Mouse (Mus musculus) myocyte (in vitro differentiated cells): ENCODE data around the gene Ghrhr. TPM values are rescaled to one million over a fixed set of nuclear protein-coding genes. Genes with fewer than 3 reads are reported as not detected.

Experiments
- H3K27me3 ChIP-seq: one replicate; pipeline ENCODE4 v1.6.1; 2011; ENCODE audit not compliant: control insufficient read depth, insufficient read depth, insufficient read length
- H3K36me3 ChIP-seq: one replicate; pipeline ENCODE4 v1.6.1; 2011; ENCODE audit not compliant: control insufficient read depth, insufficient read depth
- H3K4me2 ChIP-seq: one replicate; pipeline ENCODE4 v1.6.1; 2011; ENCODE audit warnings: low read depth, control low read depth
- H3K4me3 ChIP-seq: one replicate; pipeline ENCODE4 v1.5.1; 2011; ENCODE audit warnings: mild to moderate bottlenecking, control low read depth, moderate library complexity
- H3K79me2 ChIP-seq: one replicate; pipeline ENCODE4 v1.6.1; 2011; ENCODE audit not compliant: control insufficient read depth, insufficient read depth
- H3ac ChIP-seq: one replicate; pipeline ENCODE4 v1.6.1; 2011; ENCODE audit not compliant: control insufficient read depth, insufficient read length
- CEBPB ChIP-seq: IDR thresholded peaks from 2 replicates; pipeline ENCODE4 v1.6.1; 2011; ENCODE audit warnings: mild to moderate bottlenecking, moderate library complexity; ENCODE audit not compliant: poor library complexity, insufficient read depth, severe bottlenecking
- E2F4 ChIP-seq: IDR thresholded peaks from one replicate; pipeline ENCODE4 v1.6.1; 2011; ENCODE audit warnings: mild to moderate bottlenecking, control low read depth, moderate library complexity; ENCODE audit not compliant: insufficient read depth
- MAX ChIP-seq: IDR thresholded peaks from one replicate; pipeline ENCODE4 v1.6.1; 2011; ENCODE audit warnings: low read depth, mild to moderate bottlenecking, control low read depth
- MYOD1 ChIP-seq, 3 experiments: IDR thresholded peaks; one replicate each; pipeline ENCODE4 v1.6.1; 2011; ENCODE audit warnings: control low read depth in 2 of 3, low read depth in 2 of 3, mild to moderate bottlenecking in 2 of 3, moderate library complexity in 1 of 3; ENCODE audit not compliant: insufficient read length in 2 of 3, control insufficient read depth in 1 of 3
- MYOG ChIP-seq, 3 experiments: IDR thresholded peaks; one replicate each; pipeline ENCODE4 v1.6.1; 2011; ENCODE audit warnings: control low read depth in 2 of 3, low read depth in 2 of 3, mild to moderate bottlenecking in 2 of 3; ENCODE audit not compliant: insufficient read length in 2 of 3, control insufficient read depth in 1 of 3, insufficient read depth in 1 of 3
- POLR2A ChIP-seq: IDR thresholded peaks from one replicate; pipeline ENCODE4 v1.6.1; 2011; ENCODE audit warnings: low read depth, mild to moderate bottlenecking, control low read depth, moderate library complexity; ENCODE audit not compliant: insufficient read length
- POLR2AphosphoS2 ChIP-seq: IDR thresholded peaks from one replicate; pipeline ENCODE4 v1.6.1; 2011; ENCODE audit warnings: low read depth, control low read depth; ENCODE audit not compliant: insufficient read length
- REST ChIP-seq: IDR thresholded peaks from one replicate; pipeline ENCODE4 v1.6.1; 2011; ENCODE audit warnings: mild to moderate bottlenecking, control low read depth, moderate library complexity; ENCODE audit not compliant: insufficient read depth, insufficient read length
- SRF ChIP-seq: IDR thresholded peaks from one replicate; pipeline ENCODE4 v1.6.1; 2011; ENCODE audit warnings: low read depth; ENCODE audit not compliant: control insufficient read depth, insufficient read length
- TCF12 ChIP-seq: IDR thresholded peaks from one replicate; pipeline ENCODE4 v1.6.1; 2011; ENCODE audit warnings: mild to moderate bottlenecking, control low read depth; ENCODE audit not compliant: poor library complexity, insufficient read depth, severe bottlenecking
- TCF3 ChIP-seq: IDR thresholded peaks from one replicate; pipeline ENCODE4 v1.6.1; 2011; ENCODE audit warnings: low read depth, control low read depth; ENCODE audit not compliant: insufficient read length
- USF1 ChIP-seq: IDR thresholded peaks from one replicate; pipeline ENCODE4 v1.6.1; 2011; ENCODE audit warnings: low read depth, mild to moderate bottlenecking, control low read depth, moderate library complexity
- polyA plus RNA-seq: library from polyadenylated mRNA; unstranded; fragments of >200 nt; fragmentation: generic; extraction: Trizol; gene quantifications from one replicate; pipeline ENCODE4 v1.2.1, GENCODE M21; 2012; ENCODE audit warnings: missing spikeins

Ghrhr gene
- polyA plus RNA-seq, 1 experiment, result not detected

DNA sequence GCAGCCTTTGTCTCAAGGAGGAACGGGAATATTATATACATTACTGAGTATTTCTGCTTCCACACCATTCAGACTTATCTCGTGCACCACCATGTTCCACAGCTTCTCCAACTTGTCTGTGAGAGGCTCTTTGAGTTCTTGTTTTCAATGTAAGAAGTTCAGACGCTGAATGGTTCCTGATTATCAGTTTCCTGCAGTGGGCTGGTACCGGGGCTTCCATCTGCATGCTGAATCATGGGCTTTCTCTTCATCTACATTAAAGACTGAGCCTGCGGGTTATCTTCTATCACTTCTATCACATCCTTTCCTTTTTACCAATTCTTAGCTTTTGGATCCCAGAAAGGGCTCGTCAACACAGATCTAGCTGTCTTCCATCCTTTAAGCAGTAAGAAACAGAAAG, 5.3 kb upstream of the Ghrhr start:
- Histone ChIP-seq H3ac (no peak overlapping the region), H3K4me2 (no peak overlapping the region), H3K79me2 (no peaks in the 10 kb centered on the region), H3K27me3 (no peaks in the 10 kb centered on the region), H3K36me3 (no peaks in the 10 kb centered on the region), H3K4me3 (no peak overlapping the region)
- TF ChIP-seq MYOD1 (IDR thresholded peaks at IDR 0.05; ENCODE audit: control insufficient read depth in 1 of 3, insufficient read length in 2 of 3, low read depth in 2 of 3) (no peak), USF1 (no peak), SRF (no peak), REST (no peak), POLR2AphosphoS2 (no peak), MAX (no peak), TCF3 (no peak), POLR2A (no peak), MYOG (IDR thresholded peaks at IDR 0.05; ENCODE audit: control insufficient read depth in 1 of 3, insufficient read depth in 1 of 3, insufficient read length in 2 of 3, low read depth in 2 of 3) (no peak), CEBPB (no peak), E2F4 (no peak)

DNA sequence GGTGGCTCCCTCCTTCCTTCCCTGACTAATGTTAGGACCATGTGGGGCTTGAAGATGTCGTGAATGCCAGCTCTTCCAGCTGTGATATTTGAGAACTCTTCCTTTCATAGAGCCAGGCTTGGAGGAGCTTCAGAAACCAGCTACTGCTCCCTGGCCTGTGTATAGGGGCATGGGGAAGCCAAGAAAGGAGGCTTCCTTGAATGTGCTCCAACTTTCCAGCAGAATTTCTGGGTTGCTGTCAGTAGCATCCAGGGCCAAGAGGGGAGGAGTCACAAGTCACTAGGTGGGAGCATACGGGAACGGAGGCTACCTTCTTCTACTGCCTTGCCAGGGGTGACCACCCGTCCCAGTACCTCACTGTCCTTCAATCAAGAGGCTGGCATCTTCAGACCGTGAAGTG, 416 bp downstream of the Ghrhr start:
- Histone ChIP-seq H3K27me3 (peaks cover 8% of the 10 kb centered on the region), H3ac (no peak overlapping the region), H3K4me3 (no peak overlapping the region), H3K79me2 (no peaks in the 10 kb centered on the region), H3K36me3 (no peaks in the 10 kb centered on the region), H3K4me2 (no peak overlapping the region)
- TF ChIP-seq MYOG (IDR thresholded peaks at IDR 0.05; ENCODE audit: control insufficient read depth in 1 of 3, insufficient read depth in 1 of 3, insufficient read length in 2 of 3, low read depth in 2 of 3), result no peak
- no peak for TF ChIP-seq POLR2A
- no peak for TF ChIP-seq REST
- no peak for TF ChIP-seq SRF

DNA sequence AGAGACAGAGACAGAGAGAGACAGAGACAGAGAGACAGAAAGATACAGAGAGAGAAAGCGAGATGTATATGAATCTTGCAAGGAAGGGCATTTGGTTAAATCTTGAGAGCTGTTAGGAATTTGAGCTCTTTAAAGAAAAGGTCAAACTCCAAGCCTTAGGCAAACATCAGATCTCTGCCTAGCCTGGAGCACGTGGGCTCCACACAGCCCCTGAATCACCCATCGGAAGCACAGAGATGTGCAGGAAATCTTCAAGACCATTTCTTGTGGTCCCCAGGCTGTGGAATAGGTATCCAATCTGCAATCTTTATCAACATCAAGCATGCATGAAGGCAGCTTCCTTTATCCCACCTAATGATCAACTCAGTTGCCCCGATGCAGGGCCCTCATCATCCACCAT, 1.4 kb downstream of the Ghrhr start:
- Histone ChIP-seq H3K4me2 (no peak overlapping the region), H3K36me3 (no peaks in the 10 kb centered on the region), H3K27me3 (peaks cover 8% of the 10 kb centered on the region), H3K79me2 (no peaks in the 10 kb centered on the region), H3K4me3 (no peak overlapping the region), H3ac (no peak overlapping the region)
- TF ChIP-seq TCF12, result no peak
- no peak for TF ChIP-seq REST
- TF ChIP-seq POLR2A, result no peak
- no peak for TF ChIP-seq TCF3
- no peak for TF ChIP-seq MAX
- TF ChIP-seq E2F4, result no peak

DNA sequence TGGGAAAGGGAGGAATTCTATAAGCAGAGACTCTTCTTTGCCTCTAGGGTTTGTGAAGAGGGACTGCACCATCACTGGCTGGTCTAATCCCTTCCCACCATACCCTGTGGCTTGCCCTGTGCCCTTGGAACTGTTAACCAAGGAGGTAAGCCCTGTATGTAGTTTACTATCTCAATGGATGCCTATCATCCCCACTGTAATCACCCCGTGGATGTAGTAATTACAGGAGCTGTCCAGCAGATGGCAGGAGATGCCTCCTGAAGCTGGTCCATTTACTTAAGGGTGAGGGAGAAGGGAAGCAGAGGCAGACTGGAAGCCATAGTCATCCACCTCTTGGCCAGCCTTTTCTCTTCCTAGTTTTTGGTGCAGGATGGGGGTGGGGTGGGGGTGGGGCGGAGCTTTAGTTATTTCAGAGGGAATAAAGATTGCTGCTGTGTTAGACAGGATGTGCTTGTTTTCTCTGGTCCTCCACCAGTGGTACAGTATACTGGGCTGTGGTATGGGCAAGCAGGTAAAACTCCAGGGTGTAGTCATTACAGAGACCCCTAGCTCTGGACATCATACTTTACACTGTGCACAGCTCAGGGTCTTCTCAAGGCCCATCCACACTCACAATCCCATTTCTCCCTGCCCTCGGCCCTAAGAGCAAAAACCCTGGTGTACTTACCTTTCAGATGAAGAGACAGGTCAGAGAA, 3.7 kb downstream of the Ghrhr start:
- Histone ChIP-seq H3K4me2 (no peak overlapping the region), H3K27me3 (peaks cover 8% of the 10 kb centered on the region), H3K4me3 (no peak overlapping the region), H3ac (no peak overlapping the region), H3K79me2 (no peaks in the 10 kb centered on the region), H3K36me3 (no peaks in the 10 kb centered on the region)
- no peak for TF ChIP-seq POLR2AphosphoS2
- no peak for TF ChIP-seq MYOD1 (IDR thresholded peaks at IDR 0.05; ENCODE audit: control insufficient read depth in 1 of 3, insufficient read length in 2 of 3, low read depth in 2 of 3)
- no peak for TF ChIP-seq SRF
- no peak for TF ChIP-seq CEBPB
- no peak for TF ChIP-seq MYOG (IDR thresholded peaks at IDR 0.05; ENCODE audit: control insufficient read depth in 1 of 3, insufficient read depth in 1 of 3, insufficient read length in 2 of 3, low read depth in 2 of 3)
- TF ChIP-seq POLR2A, result no peak
- no peak for TF ChIP-seq TCF12
- no peak for TF ChIP-seq REST
- TF ChIP-seq TCF3, result no peak
- TF ChIP-seq MAX, result no peak
- TF ChIP-seq E2F4, result no peak
- TF ChIP-seq USF1, result no peak

DNA sequence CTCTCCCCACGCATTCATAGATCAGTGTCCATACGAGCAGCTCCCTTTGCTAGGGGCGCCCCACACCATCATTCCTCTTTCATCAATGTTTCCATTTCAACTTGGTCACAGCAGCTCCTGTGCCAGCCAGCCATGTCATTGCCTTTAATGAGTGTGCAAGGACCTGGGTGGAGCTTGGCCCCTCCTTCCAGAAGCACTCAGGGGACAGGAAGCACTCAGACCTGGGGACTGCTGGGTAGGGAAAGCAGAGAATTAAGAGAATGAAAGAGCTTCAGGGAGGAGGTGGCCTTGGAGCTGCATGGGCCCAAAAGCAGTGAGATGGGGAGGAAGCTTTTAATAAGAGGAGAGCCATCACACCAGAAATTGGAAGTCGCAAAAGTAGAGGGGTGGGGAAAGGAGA, 5.9 kb downstream of the Ghrhr start:
- H3K4me2 ChIP-seq, result no peak overlapping the region
- no peak overlapping the region for H3K4me3 ChIP-seq
- H3ac ChIP-seq, result no peak overlapping the region
- H3K27me3 ChIP-seq, result peaks cover under 1% of the 10 kb centered on the region
- TF ChIP-seq TCF12 (no peak), MYOD1 (IDR thresholded peaks at IDR 0.05; ENCODE audit: control insufficient read depth in 1 of 3, insufficient read length in 2 of 3, low read depth in 2 of 3) (no peak), CEBPB (no peak)
- no peaks in the 10 kb centered on the region for H3K36me3 ChIP-seq
- no peaks in the 10 kb centered on the region for H3K79me2 ChIP-seq
